ENCODE assay signal across 24 mouse cellular contexts in the genomic region with DNA sequence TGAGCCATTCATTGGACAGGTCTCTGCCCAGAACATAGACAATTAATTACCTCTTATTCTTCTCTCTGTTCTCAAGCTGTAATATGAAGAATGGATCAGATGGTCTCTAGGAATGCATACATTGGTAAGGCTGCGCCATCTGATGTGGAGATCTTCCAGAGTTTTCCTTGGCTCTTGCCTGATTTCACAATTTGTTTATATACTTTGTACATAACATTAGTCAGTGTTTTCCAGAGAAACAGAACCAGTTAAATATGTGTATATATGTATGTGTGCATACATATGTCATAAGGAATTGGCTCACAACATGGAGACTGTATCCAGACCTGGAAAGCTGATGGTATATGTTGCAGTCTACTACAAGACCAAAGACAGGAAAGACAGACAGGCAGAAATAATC.
DNase-seq lines count a peak whose midpoint lies in the region; ATAC-seq and TF ChIP-seq lines count a peak whose summit lies in the region.
"Had no signal": no experiment of that assay in that cellular context is flagged by ENCODE, and none has a peak within 500 bp of the region (broad histone marks: within the 10 kb centered on the region; RNA-seq: fewer than 3 reads in every experiment).

No protein-coding gene starts in this region.

- no peak overlapping the region for H3K27ac ChIP-seq in forebrain, embryonic 14.5 days (ENCODE audit: low read depth, low read length)
- H3K27ac ChIP-seq in forebrain, embryonic 11.5 days (ENCODE audit: low read depth, low read length), result no peak overlapping the region
- H3K27ac ChIP-seq in forebrain, postnatal 0 days (ENCODE audit: low read depth, low read length), result no peak overlapping the region
- H3K27ac ChIP-seq: embryonic facial prominence, embryonic 10.5 days; embryonic facial prominence, embryonic 12.5 days; gastrocnemius, adult 2 months had no signal

- no peaks in the 10 kb centered on the region for H3K27me3 ChIP-seq in forebrain, embryonic 14.5 days (replicated peaks; ENCODE audit: control insufficient read depth, insufficient read depth, low read length)
- no peaks in the 10 kb centered on the region for H3K27me3 ChIP-seq in forebrain, embryonic 11.5 days (ENCODE audit: control insufficient read depth, insufficient read depth, low read length)
- no peaks in the 10 kb centered on the region for H3K27me3 ChIP-seq in forebrain, postnatal 0 days (ENCODE audit: insufficient read depth, low read length)
- H3K27me3 ChIP-seq: CH12.LX; embryonic facial prominence, embryonic 12.5 days; Patski had no signal

- no peaks in the 10 kb centered on the region for H3K36me3 ChIP-seq in forebrain, embryonic 14.5 days (ENCODE audit: control insufficient read depth, insufficient read depth, low read length)
- H3K36me3 ChIP-seq in forebrain, embryonic 11.5 days (ENCODE audit: control insufficient read depth, insufficient read depth, low read length), result no peaks in the 10 kb centered on the region
- no peaks in the 10 kb centered on the region for H3K36me3 ChIP-seq in forebrain, postnatal 0 days (ENCODE audit: insufficient read depth)
- H3K36me3 ChIP-seq: embryonic facial prominence, embryonic 10.5 days; embryonic facial prominence, embryonic 12.5 days; G1E had no signal

- no peak overlapping the region for H3K4me2 ChIP-seq in forebrain, embryonic 14.5 days (ENCODE audit: low read length)
- no peak overlapping the region for H3K4me2 ChIP-seq in forebrain, embryonic 11.5 days (ENCODE audit: low read depth, low read length, severe bottlenecking)
- H3K4me2 ChIP-seq in forebrain, postnatal 0 days (ENCODE audit: low read depth), result no peak overlapping the region
- H3K4me2 ChIP-seq: embryonic facial prominence, embryonic 12.5 days had no signal

- H3K4me1 ChIP-seq in forebrain, embryonic 14.5 days (ENCODE audit: control insufficient read depth, insufficient read depth, low read length), result no peaks in the 10 kb centered on the region
- no peaks in the 10 kb centered on the region for H3K4me1 ChIP-seq in forebrain, embryonic 11.5 days (replicated peaks; ENCODE audit: control insufficient read depth, insufficient read depth, low read length)
- no peaks in the 10 kb centered on the region for H3K4me1 ChIP-seq in forebrain, postnatal 0 days (ENCODE audit: insufficient read depth)
- H3K4me1 ChIP-seq: embryonic facial prominence, embryonic 10.5 days; embryonic facial prominence, embryonic 12.5 days had no signal

- H3K4me3 ChIP-seq in forebrain, embryonic 14.5 days (ENCODE audit: low read depth, low read length), result no peak overlapping the region
- H3K4me3 ChIP-seq in forebrain, embryonic 11.5 days (ENCODE audit: low read depth, low read length), result no peak overlapping the region
- no peak overlapping the region for H3K4me3 ChIP-seq in forebrain, postnatal 0 days (ENCODE audit: low read depth, low read length)
- H3K4me3 ChIP-seq: embryonic facial prominence, embryonic 10.5 days; embryonic facial prominence, embryonic 12.5 days; erythroblast, embryonic 14.5 days; gastrocnemius, adult 2 months had no signal

- H3K9me3 ChIP-seq in forebrain, embryonic 14.5 days (replicated peaks; ENCODE audit: control insufficient read depth, low read length), result no peaks in the 10 kb centered on the region
- no peaks in the 10 kb centered on the region for H3K9me3 ChIP-seq in forebrain, embryonic 11.5 days (ENCODE audit: control insufficient read depth, low read length)
- H3K9me3 ChIP-seq in forebrain, postnatal 0 days (ENCODE audit: low read length), result no peaks in the 10 kb centered on the region
- H3K9me3 ChIP-seq: embryonic facial prominence, embryonic 10.5 days; embryonic facial prominence, embryonic 12.5 days had no signal

- DNase-seq in forebrain, embryonic 14.5 days (ENCODE audit: low spot score), result peak; percentile 52
- DNase-seq in forebrain, embryonic 11.5 days (ENCODE audit: low spot score), result no peak
- DNase-seq in brain, embryonic 14.5 days (ENCODE audit: low read depth), result peak; percentile 41
- DNase-seq in brain, embryonic 18.5 days (ENCODE audit: low read depth, low spot score), result peak; percentile 28
- DNase-seq in forebrain, postnatal 0 days, result peak; percentile 55
- no peak for DNase-seq in spleen, postnatal 36 days (ENCODE audit: low spot score in 2 of 2)
- DNase-seq: adrenal gland, adult 8-10 months; adrenal gland, postnatal 14 days; adrenal gland, postnatal 36 days; cerebellum, adult 11-12 months; cerebellum, adult 2 months; cerebellum, adult 9-10 months; cerebellum, postnatal 10 days; cerebellum, postnatal 25 days; gastrocnemius, adult 2 months had no signal

- WGBS in forebrain, embryonic 14.5 days, result 88% methylated on average over 1 of the region's 1 CpGs
- WGBS in forebrain, embryonic 11.5 days, result 85% methylated on average over 1 of the region's 1 CpGs
- 69% methylated on average over 1 of the region's 1 CpGs for WGBS in forebrain, postnatal 0 days

- no peak for TF ChIP-seq CTCF in brain, embryonic 14.5 days (IDR thresholded peaks at IDR 0.05; ENCODE audit: borderline replicate concordance, extremely low read depth, insufficient read depth, insufficient read length)
- no peak for TF ChIP-seq CTCF in forebrain, postnatal 0 days (IDR thresholded peaks at IDR 0.05; ENCODE audit: low read depth)

- H3K9ac ChIP-seq in forebrain, embryonic 14.5 days (ENCODE audit: low read length), result no peak overlapping the region
- H3K9ac ChIP-seq in forebrain, embryonic 11.5 days (ENCODE audit: low read length), result no peak overlapping the region
- H3K9ac ChIP-seq in forebrain, postnatal 0 days, result no peak overlapping the region
- H3K9ac ChIP-seq: embryonic facial prominence, embryonic 12.5 days had no signal

- peak; percentile 32; the same call in 1 of the 2 replicates for ATAC-seq in forebrain, embryonic 14.5 days
- ATAC-seq in forebrain, embryonic 11.5 days (replicated peaks; ENCODE audit: low FRiP score), result no peak
- ATAC-seq in forebrain, postnatal 0 days, result peak; percentile 79
- no peak for ATAC-seq in erythroblast, adult 5-6 weeks (replicated peaks; ENCODE audit: low FRiP score, poor library complexity, severe bottlenecking)
- ATAC-seq: activated CD4-positive, CD25-positive, alpha-beta regulatory T cell, adult 4 months; CD4-positive, CD25-positive, alpha-beta regulatory T cell, adult 4 months; Patski had no signal

- TF ChIP-seq POLR2A in brain, embryonic 14.5 days (IDR thresholded peaks at IDR 0.05; ENCODE audit: borderline replicate concordance, extremely low read depth, insufficient read depth, insufficient read length, poor library complexity, severe bottlenecking), result no peak

Comparison
In these comparisons a context has a peak if more than half of its experiments do, and no peak if none do; other contexts are left out.
1. ATAC-seq: peak in forebrain, embryonic 14.5 days (single experiment) and forebrain, postnatal 0 days (single experiment); none in forebrain, embryonic 11.5 days (single experiment) and erythroblast, adult 5-6 weeks (single experiment).
2. DNase-seq: peak in forebrain, embryonic 14.5 days (single experiment), brain, embryonic 14.5 days (single experiment), brain, embryonic 18.5 days (single experiment) and forebrain, postnatal 0 days (single experiment); none in forebrain, embryonic 11.5 days (single experiment) and spleen, postnatal 36 days (0 of 2).